Mouse (Mus musculus) liver, embryonic 14.5 days (tissue): ENCODE data around the gene Cpvl. TPM values are rescaled to one million over a fixed set of nuclear protein-coding genes. Genes with fewer than 3 reads are reported as not detected.

ENCODE experiments used
- ATAC-seq: fragments of 200-750 bp; cut with Nextera tagmentation; 2 replicates; pipeline ENCODE4 v1.8.0; 2017; ENCODE audit warnings: moderate number of reproducible peaks, mild to moderate bottlenecking, moderate library complexity; ENCODE audit not compliant: insufficient read depth
- DNase-seq, 3 experiments: peaks; one replicate each; pipeline ENCODE4 v3.0.0-alpha.2; 2012 to 2013; ENCODE audit warnings: low read depth in 3 of 3, low spot score in 3 of 3
- H3K27ac ChIP-seq: fragments of 300-500 bp; sonication (generic); 2 replicates; pipeline ENCODE4 v1.5.1; 2014; ENCODE audit warnings: moderate library complexity, mild to moderate bottlenecking, control low read depth, inconsistent platforms
- H3K27me3 ChIP-seq: fragments of 300-500 bp; sonication (generic); 2 replicates; pipeline ENCODE4 v1.6.1; 2014; ENCODE audit warnings: mild to moderate bottlenecking, low read length, moderate library complexity; ENCODE audit not compliant: control insufficient read depth, insufficient read depth
- H3K36me3 ChIP-seq: fragments of 300-500 bp; sonication (generic); replicated peaks from 2 replicates; pipeline ENCODE4 v1.6.1; 2014; ENCODE audit warnings: low read depth; ENCODE audit not compliant: control insufficient read depth, insufficient read depth
- H3K4me1 ChIP-seq, 2 experiments: fragments of 200-500 bp in 1 of 2; fragments of 300-500 bp in 1 of 2; sonication (generic) in 1 of 2; replicated peaks; 2 replicates each; pipeline ENCODE4 v1.6.1; 2012 to 2014; ENCODE audit warnings: antibody characterized with exemption in 1 of 2, inconsistent platforms in 1 of 2, low read length in 1 of 2; ENCODE audit not compliant: control insufficient read depth in 2 of 2, insufficient read depth in 2 of 2
- H3K4me2 ChIP-seq: fragments of 300-500 bp; sonication (generic); 2 replicates; pipeline ENCODE4 v1.6.1; 2014; ENCODE audit warnings: low read depth, mild to moderate bottlenecking, control low read depth, moderate library complexity
- H3K4me3 ChIP-seq, 2 experiments: fragments of 200-500 bp in 1 of 2; fragments of 300-500 bp in 1 of 2; sonication (generic) in 1 of 2; 2 replicates each; pipeline ENCODE4 v1.5.1; 2012 to 2014; ENCODE audit warnings: low read depth in 2 of 2, low read length in 2 of 2, mild to moderate bottlenecking in 2 of 2, control low read depth in 1 of 2, inconsistent platforms in 1 of 2, moderate library complexity in 1 of 2; ENCODE audit not compliant: insufficient read depth in 1 of 2
- H3K9ac ChIP-seq: fragments of 300-500 bp; sonication (generic); replicated peaks from 2 replicates; pipeline ENCODE4 v1.6.1; 2014; ENCODE audit warnings: mild to moderate bottlenecking, control low read depth, moderate library complexity
- H3K9me3 ChIP-seq: fragments of 300-500 bp; sonication (generic); 2 replicates; pipeline ENCODE4 v1.6.1; 2016; ENCODE audit warnings: low read length, mixed read lengths; ENCODE audit not compliant: control insufficient read depth
- CTCF ChIP-seq: IDR thresholded peaks from 2 replicates; pipeline ENCODE4 v1.5.1; 2016; ENCODE audit warnings: antibody characterized with exemption, low read depth, control low read depth
- EP300 ChIP-seq: IDR thresholded peaks from 2 replicates; pipeline ENCODE4 v1.6.1; 2016; ENCODE audit warnings: antibody characterized with exemption, low read depth
- WGBS: fragments of 180-500 bp; shearing (Covaris S2); extraction: QIAGEN DNeasy Blood & Tissue Kit; methylation state at CpG from one replicate; pipeline ENCODE4 v1.1.7; 2014; ENCODE audit not compliant: insufficient replicate concordance; 5-methylcytosine and 5-hydroxymethylcytosine counted together
- polyA plus RNA-seq, 2 experiments: library from polyadenylated mRNA; depleted of rRNA in 1 of 2; stranded (reverse) in 1 of 2; unstranded in 1 of 2; fragments of >200 nt; fragmentation: Nextera tagmentation in 1 of 2; extraction: Ambion mirVana in 1 of 2; gene quantifications; 2 replicates each; pipeline versions ENCODE4 v1.2.1 to v1.2.3; 2012 to 2014

Gene Cpvl
- polyA plus RNA-seq, 2 experiments, result not detected

DNA sequence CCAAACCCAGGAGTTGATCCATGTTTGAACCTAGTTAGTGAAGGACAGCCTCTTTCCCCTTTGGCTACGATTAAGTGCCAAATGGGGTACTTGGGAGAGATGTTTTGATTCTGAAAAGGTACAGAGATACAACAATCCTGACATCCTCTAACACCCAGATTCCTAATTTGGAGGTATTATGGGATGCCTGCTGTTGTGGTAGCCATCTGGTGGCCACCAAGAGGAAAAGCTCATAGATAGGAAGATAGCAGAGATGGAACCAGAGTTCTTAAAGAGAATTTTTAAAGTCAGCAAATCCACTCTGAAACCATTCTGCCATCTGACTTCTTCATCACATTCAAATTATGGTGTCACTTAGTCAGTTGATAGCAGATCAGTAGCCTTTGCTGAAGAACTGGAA is 33.7 kb upstream of the Cpvl start:
- no peak overlapping the region for H3K4me2 ChIP-seq
- H3K27ac ChIP-seq, result no peak overlapping the region
- H3K27me3 ChIP-seq, result no peaks in the 10 kb centered on the region
- H3K9ac ChIP-seq, result no peak overlapping the region
- no peaks in the 10 kb centered on the region for H3K36me3 ChIP-seq
- H3K9me3 ChIP-seq, result no peaks in the 10 kb centered on the region
- no peak for TF ChIP-seq CTCF
- TF ChIP-seq EP300, result no peak
- 69% methylated on average over 1 of the region's 1 CpGs for WGBS
- DNase-seq (no peak), ATAC-seq (no peak)
- H3K4me3 ChIP-seq, result no peak overlapping the region
- H3K4me1 ChIP-seq, result no peaks in the 10 kb centered on the region

- WGBS, result 70% methylated on average over 9 of the region's 9 CpGs
- no peak for DNase-seq
- Histone ChIP-seq H3K27ac (no peak overlapping the region), H3K9ac (no peak overlapping the region), H3K4me2 (no peak overlapping the region), H3K9me3 (no peaks in the 10 kb centered on the region), H3K4me3 (no peak overlapping the region), H3K36me3 (no peaks in the 10 kb centered on the region), H3K4me1 (no peaks in the 10 kb centered on the region), H3K27me3 (no peaks in the 10 kb centered on the region)
- no peak for ATAC-seq
- TF ChIP-seq EP300 (no peak), CTCF (no peak)
These were observed 31.9 kb upstream of the Cpvl start for GRCm38 (mm10) chr6:54010362-54010761.

DNA sequence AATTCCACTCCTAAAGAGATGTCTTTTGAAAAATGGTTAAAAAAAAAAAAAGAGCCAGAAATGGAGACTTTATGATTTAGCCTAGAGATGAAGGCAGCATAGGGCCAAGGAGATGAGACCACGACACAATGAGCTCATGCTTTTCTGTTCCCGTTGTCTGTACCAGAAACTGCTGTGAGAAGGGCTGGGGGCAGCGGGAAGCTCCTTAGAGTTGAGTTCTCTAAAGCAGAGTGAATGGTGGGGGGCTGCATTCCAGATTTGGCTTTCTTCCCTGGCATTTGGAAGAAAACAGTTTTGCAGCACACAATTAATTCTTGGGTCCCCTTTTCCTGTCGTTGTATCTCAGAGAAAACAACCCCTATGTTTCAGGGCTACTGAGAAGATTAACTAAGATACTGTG is 30.8 kb upstream of the Cpvl start:
- ATAC-seq (no peak), DNase-seq (no peak)
- Histone ChIP-seq H3K4me3 (no peak overlapping the region), H3K9me3 (no peaks in the 10 kb centered on the region), H3K27me3 (no peaks in the 10 kb centered on the region), H3K27ac (no peak overlapping the region), H3K36me3 (no peaks in the 10 kb centered on the region), H3K4me1 (peaks cover 0 to 5% of the 10 kb centered on the region in 2 experiments; a peak in 2 of 4 replicates), H3K4me2 (no peak overlapping the region), H3K9ac (no peak overlapping the region)
- 49% methylated on average over 4 of the region's 4 CpGs for WGBS
- TF ChIP-seq CTCF, result no peak

GRCm38 (mm10) chr6:54008448-54009120 is 30.1 kb upstream of the Cpvl start:
- Histone ChIP-seq H3K4me1 (peaks cover 0 to 5% of the 10 kb centered on the region in 2 experiments; a peak in 2 of 4 replicates), H3K36me3 (no peaks in the 10 kb centered on the region), H3K27me3 (no peaks in the 10 kb centered on the region), H3K9ac (no peak overlapping the region), H3K9me3 (no peaks in the 10 kb centered on the region), H3K27ac (no peak overlapping the region), H3K4me2 (no peak overlapping the region), H3K4me3 (no peak overlapping the region)
- DNase-seq (no peak), ATAC-seq (no peak)
- WGBS, result 74% methylated on average over 16 of the region's 16 CpGs
- no peak for TF ChIP-seq EP300
- TF ChIP-seq CTCF, result no peak

GRCm38 (mm10) chr6:54005302-54005701 is 26.8 kb upstream of the Cpvl start:
- Histone ChIP-seq H3K4me2 (no peak overlapping the region), H3K9ac (no peak overlapping the region), H3K9me3 (no peaks in the 10 kb centered on the region), H3K27me3 (no peaks in the 10 kb centered on the region), H3K4me1 (peaks cover 0 to 5% of the 10 kb centered on the region in 2 experiments; a peak in 2 of 4 replicates), H3K27ac (no peak overlapping the region), H3K36me3 (no peaks in the 10 kb centered on the region), H3K4me3 (no peak overlapping the region)
- TF ChIP-seq CTCF (no peak), EP300 (no peak)
- ATAC-seq (no peak), DNase-seq (no peak)
- WGBS, result 44% methylated on average over 4 of the region's 4 CpGs
